Mouse (Mus musculus): ENCODE measurements at regions not wholly inside any gene's neighbourhood (a gene's known extent, or its start where the extent isn't known, plus 50 kb on each side); places are given as distances from the start of the nearest gene placed in this dataset.
A peak's percentile ranks its signal among the peaks of the same experiment; 100 is the strongest.

GRCm38 (mm10) chr10:126520973-126521372, 380.2 kb downstream of the Atp23 start:
- H3K9ac ChIP-seq (ENCODE audit: low read depth, low read length) = no peak overlapping the region
- H3K27me3 ChIP-seq (ENCODE audit: control insufficient read depth, insufficient read depth, low read length) = no peaks in the 10 kb centered on the region
- WGBS = 85% methylated on average over 9 of the region's 9 CpGs
- H3K79me2 ChIP-seq (replicated peaks; ENCODE audit: control insufficient read depth, insufficient read depth, low read length) = no peaks in the 10 kb centered on the region
- DNase-seq = no peak
- TF ChIP-seq CTCF (IDR thresholded peaks at IDR 0.05) (no peak), POLR2A (IDR thresholded peaks at IDR 0.05; ENCODE audit: insufficient read depth, low read depth, low read length) (no peak), EP300 (IDR thresholded peaks at IDR 0.05; ENCODE audit: insufficient read depth, low read depth, low read length) (no peak)
- no peaks in the 10 kb centered on the region for H3K36me3 ChIP-seq (ENCODE audit: control insufficient read depth, insufficient read depth, low read length)
- H3K27ac ChIP-seq = no peak overlapping the region
- no peaks in the 10 kb centered on the region for H3K4me1 ChIP-seq (ENCODE audit: control insufficient read depth, insufficient read depth, low read length)
- intact Hi-C loops (cut with DNase I) = no loop called here
- no peak overlapping the region for H3K4me3 ChIP-seq

DNA sequence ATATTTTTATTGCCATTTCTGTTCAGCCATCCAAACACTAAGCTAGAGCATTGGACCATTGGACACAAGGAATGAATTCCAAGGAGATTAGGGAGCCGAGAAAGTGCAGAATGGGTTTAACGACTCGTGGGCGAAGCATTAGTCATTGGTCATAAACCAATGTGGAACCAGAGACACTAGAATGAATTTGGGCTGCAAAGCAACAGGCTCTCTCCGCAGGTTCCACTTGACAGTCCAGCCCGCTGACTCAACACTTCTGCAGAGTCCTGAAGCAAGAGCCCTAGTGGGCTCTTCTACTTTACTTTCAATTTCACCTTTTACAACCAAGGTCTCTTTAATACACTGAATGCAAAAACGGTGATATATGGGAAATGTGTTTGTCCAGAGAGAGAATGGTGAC, 388.0 kb downstream of the Atp23 start:
- intact Hi-C loops (cut with DNase I) = no loop called here
- TF ChIP-seq CTCF (IDR thresholded peaks at IDR 0.05) (no peak), EP300 (IDR thresholded peaks at IDR 0.05; ENCODE audit: insufficient read depth, low read depth, low read length) (no peak), POLR2A (IDR thresholded peaks at IDR 0.05; ENCODE audit: insufficient read depth, low read depth, low read length) (no peak)
- no peak for DNase-seq

DNA sequence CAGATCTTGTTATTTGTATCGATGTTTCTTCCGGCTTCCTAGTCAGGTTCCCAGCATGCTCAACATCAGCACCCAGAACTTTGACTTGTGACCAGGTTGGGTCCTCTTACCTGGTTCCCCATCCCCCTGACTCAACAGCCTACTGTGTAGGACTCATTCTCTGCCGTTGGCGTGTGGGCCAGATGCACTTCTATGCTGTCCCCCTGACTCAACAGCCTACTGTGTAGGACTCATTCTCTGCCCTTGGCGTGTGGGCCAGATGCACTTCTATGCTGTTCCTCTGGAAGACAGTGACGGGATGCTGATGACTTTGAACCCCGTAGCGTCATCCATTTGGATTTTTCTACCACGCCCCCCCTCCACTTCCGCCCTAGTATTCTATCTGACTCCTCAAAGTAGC, 389.6 kb downstream of the Atp23 start:
- Histone ChIP-seq H3K4me3 (no peak overlapping the region), H3K9ac (ENCODE audit: low read depth, low read length) (no peak overlapping the region), H3K27ac (no peak overlapping the region), H3K79me2 (replicated peaks; ENCODE audit: control insufficient read depth, insufficient read depth, low read length) (no peaks in the 10 kb centered on the region), H3K4me1 (ENCODE audit: control insufficient read depth, insufficient read depth, low read length) (no peaks in the 10 kb centered on the region), H3K27me3 (ENCODE audit: control insufficient read depth, insufficient read depth, low read length) (no peaks in the 10 kb centered on the region), H3K36me3 (ENCODE audit: control insufficient read depth, insufficient read depth, low read length) (no peaks in the 10 kb centered on the region)
- TF ChIP-seq POLR2A (IDR thresholded peaks at IDR 0.05; ENCODE audit: insufficient read depth, low read depth, low read length) (no peak), EP300 (IDR thresholded peaks at IDR 0.05; ENCODE audit: insufficient read depth, low read depth, low read length) (no peak), CTCF (IDR thresholded peaks at IDR 0.05) (no peak)
- peak; percentile 90 to 94 for DNase-seq
- intact Hi-C loops (cut with DNase I) = no loop called here
- WGBS = 91% methylated on average over 10 of the region's 10 CpGs

More for the DNA sequence above, 388.0 kb downstream of the Atp23 start:
- Histone ChIP-seq H3K27ac (no peak overlapping the region), H3K27me3 (ENCODE audit: control insufficient read depth, insufficient read depth, low read length) (no peaks in the 10 kb centered on the region), H3K4me1 (ENCODE audit: control insufficient read depth, insufficient read depth, low read length) (no peaks in the 10 kb centered on the region), H3K79me2 (replicated peaks; ENCODE audit: control insufficient read depth, insufficient read depth, low read length) (no peaks in the 10 kb centered on the region), H3K36me3 (ENCODE audit: control insufficient read depth, insufficient read depth, low read length) (no peaks in the 10 kb centered on the region), H3K9ac (ENCODE audit: low read depth, low read length) (no peak overlapping the region), H3K4me3 (no peak overlapping the region)
- WGBS = 81% methylated on average over 7 of the region's 7 CpGs

- 84% methylated on average over 5 of the region's 5 CpGs for WGBS
- intact Hi-C loops (cut with DNase I) = no loop called here
Observed at GRCm38 (mm10) chr10:126505988-126506387, 395.2 kb downstream of the Atp23 start.

DNA sequence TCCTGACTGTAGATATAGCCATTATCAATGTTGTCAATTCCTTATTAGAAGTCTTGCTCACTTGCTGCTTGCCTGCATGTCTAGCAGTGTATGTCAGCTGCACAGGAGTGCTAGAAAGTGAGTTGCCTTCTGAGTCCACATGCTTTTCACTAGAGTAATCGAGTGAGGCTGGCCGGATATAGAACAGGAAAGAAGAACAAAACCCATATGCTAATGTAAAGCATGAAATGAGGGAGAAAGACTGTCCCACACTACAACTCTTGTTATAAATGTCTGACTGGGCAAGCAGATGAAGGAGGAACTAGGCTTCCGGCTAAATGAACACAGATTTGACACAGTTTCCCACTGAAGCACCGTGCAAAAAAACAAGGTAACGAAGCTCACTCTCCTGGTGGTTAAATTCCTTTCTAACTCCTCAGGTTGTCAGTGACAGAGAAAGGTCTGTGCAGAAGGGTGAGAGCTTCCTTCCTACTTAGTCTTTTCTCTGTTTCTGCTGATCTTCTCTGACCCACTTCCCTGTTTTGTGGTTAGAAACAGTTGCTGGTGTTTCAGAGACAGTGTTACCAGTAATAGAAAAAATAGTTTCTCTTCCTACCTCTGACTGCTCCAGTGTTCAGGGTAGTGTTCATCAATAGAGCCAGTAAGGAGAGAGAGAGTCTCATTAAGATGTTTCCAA, 399.0 kb downstream of the Atp23 start:
- Histone ChIP-seq H3K4me3 (no peak overlapping the region), H3K36me3 (ENCODE audit: control insufficient read depth, insufficient read depth, low read length) (no peaks in the 10 kb centered on the region), H3K27ac (no peak overlapping the region), H3K4me1 (ENCODE audit: control insufficient read depth, insufficient read depth, low read length) (no peaks in the 10 kb centered on the region), H3K9ac (ENCODE audit: low read depth, low read length) (no peak overlapping the region), H3K27me3 (ENCODE audit: control insufficient read depth, insufficient read depth, low read length) (no peaks in the 10 kb centered on the region), H3K79me2 (replicated peaks; ENCODE audit: control insufficient read depth, insufficient read depth, low read length) (no peaks in the 10 kb centered on the region)
- DNase-seq = peak in 1 of 2 experiments; percentile 17
- no peak for TF ChIP-seq CTCF (IDR thresholded peaks at IDR 0.05)
- TF ChIP-seq EP300 (IDR thresholded peaks at IDR 0.05; ENCODE audit: insufficient read depth, low read depth, low read length) = no peak
- no peak for TF ChIP-seq POLR2A (IDR thresholded peaks at IDR 0.05; ENCODE audit: insufficient read depth, low read depth, low read length)
- 62% methylated on average over 5 of the region's 5 CpGs for WGBS
- intact Hi-C loops (cut with DNase I) = no loop called here

More at GRCm38 (mm10) chr10:126505988-126506387, 395.2 kb downstream of the Atp23 start:
- H3K79me2 ChIP-seq (replicated peaks; ENCODE audit: control insufficient read depth, insufficient read depth, low read length) = no peaks in the 10 kb centered on the region
- no peaks in the 10 kb centered on the region for H3K27me3 ChIP-seq (ENCODE audit: control insufficient read depth, insufficient read depth, low read length)
- H3K4me3 ChIP-seq = no peak overlapping the region
- H3K27ac ChIP-seq = no peak overlapping the region
- no peak for TF ChIP-seq EP300 (IDR thresholded peaks at IDR 0.05; ENCODE audit: insufficient read depth, low read depth, low read length)
- no peak for TF ChIP-seq POLR2A (IDR thresholded peaks at IDR 0.05; ENCODE audit: insufficient read depth, low read depth, low read length)
- no peak for TF ChIP-seq CTCF (IDR thresholded peaks at IDR 0.05)
- H3K4me1 ChIP-seq (ENCODE audit: control insufficient read depth, insufficient read depth, low read length) = no peaks in the 10 kb centered on the region
- no peaks in the 10 kb centered on the region for H3K36me3 ChIP-seq (ENCODE audit: control insufficient read depth, insufficient read depth, low read length)
- DNase-seq = no peak
- no peak overlapping the region for H3K9ac ChIP-seq (ENCODE audit: low read depth, low read length)

GRCm38 (mm10) chr10:126498726-126499125, 402.4 kb downstream of the Atp23 start:
- DNase-seq = peak in 1 of 2 experiments; percentile 14
- Histone ChIP-seq H3K9ac (ENCODE audit: low read depth, low read length) (no peak overlapping the region), H3K4me3 (no peak overlapping the region), H3K79me2 (replicated peaks; ENCODE audit: control insufficient read depth, insufficient read depth, low read length) (no peaks in the 10 kb centered on the region), H3K27me3 (ENCODE audit: control insufficient read depth, insufficient read depth, low read length) (no peaks in the 10 kb centered on the region), H3K27ac (no peak overlapping the region), H3K36me3 (ENCODE audit: control insufficient read depth, insufficient read depth, low read length) (no peaks in the 10 kb centered on the region), H3K4me1 (ENCODE audit: control insufficient read depth, insufficient read depth, low read length) (no peaks in the 10 kb centered on the region)
- intact Hi-C loops (cut with DNase I) = no loop called here
- no peak for TF ChIP-seq EP300 (IDR thresholded peaks at IDR 0.05; ENCODE audit: insufficient read depth, low read depth, low read length)
- no peak for TF ChIP-seq POLR2A (IDR thresholded peaks at IDR 0.05; ENCODE audit: insufficient read depth, low read depth, low read length)
- no peak for TF ChIP-seq CTCF (IDR thresholded peaks at IDR 0.05)
- 58% methylated on average over 6 of the region's 6 CpGs for WGBS

All from heart, adult 2 months (tissue).